Comparison of ENCODE assay signal across 10 mouse cellular contexts in the genomic region with DNA sequence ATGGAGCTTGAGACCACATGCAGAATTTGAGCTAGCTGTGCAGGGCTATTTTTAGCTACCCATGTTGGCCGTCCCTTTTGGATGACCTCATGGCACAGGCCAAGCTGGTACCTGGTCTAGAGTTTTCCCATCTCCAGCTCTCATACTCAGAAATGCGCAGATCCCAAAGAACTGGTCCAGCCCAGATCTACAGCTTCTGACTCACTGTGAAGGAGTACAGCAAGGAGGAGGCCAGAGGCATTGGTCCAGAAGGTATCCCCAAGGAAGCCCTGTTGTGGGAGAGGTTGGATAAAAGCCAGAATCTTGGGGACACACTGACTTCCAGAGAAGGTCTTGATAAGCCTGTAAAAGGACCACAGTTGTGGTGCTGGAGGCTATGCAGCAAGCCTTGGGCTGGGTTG.
DNase-seq lines count a peak whose midpoint lies in the region; ATAC-seq and TF ChIP-seq lines count a peak whose summit lies in the region.
"Had no signal": no experiment of that assay in that cellular context is flagged by ENCODE, and none has a peak within 500 bp of the region (broad histone marks: within the 10 kb centered on the region; RNA-seq: fewer than 3 reads in every experiment).

No protein-coding gene starts in this region.

- H3K4me2 ChIP-seq in kidney, embryonic 15.5 days, result no peak overlapping the region
- no peak overlapping the region for H3K4me2 ChIP-seq in hindbrain, postnatal 0 days (ENCODE audit: low read depth, low read length)

- no peak for ATAC-seq in kidney, embryonic 15.5 days (replicated peaks; ENCODE audit: low FRiP score)
- ATAC-seq in hindbrain, postnatal 0 days, result no peak

- H3K4me1 ChIP-seq in kidney, embryonic 15.5 days, result peaks cover 51% of the 10 kb centered on the region
- peaks cover 45% of the 10 kb centered on the region for H3K4me1 ChIP-seq in heart, embryonic 10.5 days
- H3K4me1 ChIP-seq in midbrain, embryonic 10.5 days, result no peaks in the 10 kb centered on the region
- H3K4me1 ChIP-seq in hindbrain, postnatal 0 days (ENCODE audit: insufficient read depth, low read length), result no peaks in the 10 kb centered on the region

- H3K36me3 ChIP-seq in kidney, embryonic 15.5 days, result no peaks in the 10 kb centered on the region
- H3K36me3 ChIP-seq in heart, embryonic 10.5 days, result no peaks in the 10 kb centered on the region
- H3K36me3 ChIP-seq in midbrain, embryonic 10.5 days, result no peaks in the 10 kb centered on the region
- no peaks in the 10 kb centered on the region for H3K36me3 ChIP-seq in hindbrain, postnatal 0 days (ENCODE audit: insufficient read depth, low read length)

- H3K4me3 ChIP-seq in kidney, embryonic 15.5 days (replicated peaks), result no peak overlapping the region
- no peak overlapping the region for H3K4me3 ChIP-seq in heart, embryonic 10.5 days
- no peak overlapping the region for H3K4me3 ChIP-seq in midbrain, embryonic 10.5 days
- no peak overlapping the region for H3K4me3 ChIP-seq in hindbrain, postnatal 0 days (ENCODE audit: low read length)

- H3K27ac ChIP-seq in kidney, embryonic 15.5 days, result 0 out of 2 replicates have a peak overlapping the region, but pooled peaks have one; percentile 19
- H3K27ac ChIP-seq in heart, embryonic 10.5 days, result peak overlapping the region; percentile 81
- no peak overlapping the region for H3K27ac ChIP-seq in midbrain, embryonic 10.5 days (replicated peaks)
- no peak overlapping the region for H3K27ac ChIP-seq in hindbrain, postnatal 0 days

- 0 out of 2 replicates have a peak, but pooled peaks cover 3% of the 10 kb centered on the region for H3K27me3 ChIP-seq in kidney, embryonic 15.5 days
- no peaks in the 10 kb centered on the region for H3K27me3 ChIP-seq in heart, embryonic 10.5 days (ENCODE audit: insufficient read depth, poor library complexity, severe bottlenecking)
- no peaks in the 10 kb centered on the region for H3K27me3 ChIP-seq in midbrain, embryonic 10.5 days (ENCODE audit: low read depth, poor library complexity, severe bottlenecking)
- H3K27me3 ChIP-seq in hindbrain, postnatal 0 days (ENCODE audit: insufficient read depth, low read length), result no peaks in the 10 kb centered on the region

- TF ChIP-seq CTCF in hindbrain, postnatal 0 days (IDR thresholded peaks at IDR 0.05; ENCODE audit: low read depth), result no peak

- no peak overlapping the region for H3K9ac ChIP-seq in kidney, embryonic 15.5 days
- no peak overlapping the region for H3K9ac ChIP-seq in hindbrain, postnatal 0 days (replicated peaks; ENCODE audit: low read length)

- no peaks in the 10 kb centered on the region for H3K9me3 ChIP-seq in kidney, embryonic 15.5 days (replicated peaks)
- H3K9me3 ChIP-seq in heart, embryonic 10.5 days, result no peaks in the 10 kb centered on the region
- H3K9me3 ChIP-seq in midbrain, embryonic 10.5 days (replicated peaks), result no peaks in the 10 kb centered on the region
- no peaks in the 10 kb centered on the region for H3K9me3 ChIP-seq in hindbrain, postnatal 0 days (ENCODE audit: low read length)

- DNase-seq in kidney, adult 18-20 months, result no peak
- peak; percentile 84 for DNase-seq in cerebellum, adult 9-11 months
- DNase-seq in heart, embryonic 10.5 days (ENCODE audit: low spot score), result no peak
- peak; percentile 90 for DNase-seq in skeletal muscle tissue, adult 2 months (ENCODE audit: low read depth, low spot score)
- DNase-seq in midbrain, embryonic 10.5 days (ENCODE audit: low spot score), result no peak
- no peak for DNase-seq in thymus, postnatal 36 days
- DNase-seq in hindbrain, postnatal 0 days (ENCODE audit: low spot score), result no peak
- DNase-seq: adrenal gland, postnatal 36 days; lung, postnatal 10 days had no signal

- 52% methylated on average over 2 of the region's 2 CpGs for WGBS in kidney, embryonic 15.5 days
- WGBS in heart, embryonic 10.5 days, result 48% methylated on average over 2 of the region's 2 CpGs
- 93% methylated on average over 2 of the region's 2 CpGs for WGBS in midbrain, embryonic 10.5 days
- WGBS in hindbrain, postnatal 0 days, result 73% methylated on average over 2 of the region's 2 CpGs

Comparison
In these comparisons a context has a peak if more than half of its experiments do, and no peak if none do; other contexts are left out.
1. H3K27ac ChIP-seq: peak in kidney, embryonic 15.5 days (single experiment) and heart, embryonic 10.5 days (single experiment); none in midbrain, embryonic 10.5 days (single experiment) and hindbrain, postnatal 0 days (single experiment).
2. DNase-seq: peak in cerebellum, adult 9-11 months (single experiment) and skeletal muscle tissue, adult 2 months (single experiment); none in kidney, adult 18-20 months (single experiment), heart, embryonic 10.5 days (single experiment), midbrain, embryonic 10.5 days (single experiment), thymus, postnatal 36 days (0 of 2) and hindbrain, postnatal 0 days (single experiment).